Mouse (Mus musculus) thymus, adult 2 months (tissue): ENCODE data around the gene Shroom4. TPM values are rescaled to one million over a fixed set of nuclear protein-coding genes. Genes with fewer than 3 reads are reported as not detected.

ENCODE experiments used
- DNase-seq: peaks from one replicate; pipeline ENCODE4 v3.0.0; 2021
- H3K27ac ChIP-seq: fragments of 200-500 bp; 2 replicates; pipeline ENCODE4 v1.5.1; 2012; ENCODE audit warnings: low read length, control low read depth; ENCODE audit not compliant: control insufficient read depth, insufficient read depth
- H3K27me3 ChIP-seq: fragments of 200-500 bp; 2 replicates; pipeline ENCODE4 v1.6.1; 2012; ENCODE audit warnings: mild to moderate bottlenecking, low read length, moderate library complexity, mixed read lengths; ENCODE audit not compliant: control insufficient read depth, insufficient read depth
- H3K36me3 ChIP-seq: fragments of 200-500 bp; 2 replicates; pipeline ENCODE4 v1.6.1; 2012; ENCODE audit warnings: mild to moderate bottlenecking, low read length, moderate library complexity; ENCODE audit not compliant: control insufficient read depth, insufficient read depth
- H3K4me1 ChIP-seq: fragments of 200-500 bp; replicated peaks from 2 replicates; pipeline ENCODE4 v1.6.1; 2012; ENCODE audit warnings: low read length; ENCODE audit not compliant: control insufficient read depth, insufficient read depth
- H3K4me3 ChIP-seq: fragments of 200-500 bp; 2 replicates; pipeline ENCODE4 v1.5.1; 2012; ENCODE audit warnings: mild to moderate bottlenecking, low read length, control low read depth, moderate library complexity; ENCODE audit not compliant: control insufficient read depth, insufficient read depth
- CTCF ChIP-seq: fragments of 200-500 bp; IDR thresholded peaks from 2 replicates; pipeline ENCODE4 v1.5.1; 2012; ENCODE audit warnings: mild to moderate bottlenecking, control low read depth, low read length, moderate library complexity, borderline replicate concordance; ENCODE audit not compliant: control insufficient read depth, poor library complexity, insufficient read depth; ENCODE audit errors: extremely low read depth
- POLR2A ChIP-seq: fragments of 200-500 bp; IDR thresholded peaks from 2 replicates; pipeline ENCODE4 v1.6.1; 2012; ENCODE audit warnings: mild to moderate bottlenecking, low read length, control low read depth, moderate library complexity; ENCODE audit not compliant: control insufficient read depth, poor library complexity, insufficient read depth; ENCODE audit errors: extremely low read depth
- WGBS: fragments of 180-500 bp; shearing (Covaris S2); methylation state at CpG from one replicate; pipeline ENCODE4 v1.1.7; 2018; 5-methylcytosine and 5-hydroxymethylcytosine counted together
- polyA plus RNA-seq: library from polyadenylated mRNA; depleted of rRNA; stranded (reverse); fragments of >200 nt; gene quantifications from 2 replicates; pipeline ENCODE4 v1.2.3, GENCODE M21; 2012; rRNA removed

The Shroom4 gene
- polyA plus RNA-seq, 1 experiment, result 1.3 TPM

- no peaks in the 10 kb centered on the region for H3K27me3 ChIP-seq
- no peaks in the 10 kb centered on the region for H3K36me3 ChIP-seq
- H3K27ac ChIP-seq, result no peak overlapping the region
- H3K4me3 ChIP-seq, result no peak overlapping the region
- WGBS, result 11% methylated on average over 1 of the region's 1 CpGs
- H3K4me1 ChIP-seq, result no peaks in the 10 kb centered on the region
- no peak for DNase-seq
- TF ChIP-seq CTCF (no peak), POLR2A (no peak)
Measured at GRCm38 (mm10) chrX:6581181-6581580, 181.5 kb downstream of the Shroom4 start.

DNA sequence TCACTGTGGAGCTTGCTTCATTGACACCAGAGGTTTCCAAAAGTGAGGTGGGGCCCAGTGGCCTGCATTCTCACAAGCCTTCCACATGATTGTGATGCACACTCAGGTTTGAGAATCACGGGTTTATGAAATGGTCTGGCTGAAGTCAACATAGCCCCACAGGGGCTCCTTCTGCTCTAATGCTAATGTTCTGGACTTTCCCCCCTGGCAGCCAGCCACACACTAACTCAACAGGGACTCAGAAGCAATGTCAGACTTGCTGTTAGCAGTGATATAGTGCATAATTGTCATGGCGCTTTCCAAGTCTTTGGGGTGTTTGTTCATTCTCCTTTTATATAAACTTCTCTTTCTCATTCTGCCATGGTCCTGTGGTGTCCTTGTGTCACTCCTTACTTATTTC lies 183.0 kb downstream of the Shroom4 start:
- H3K4me3 ChIP-seq, result no peak overlapping the region
- no peaks in the 10 kb centered on the region for H3K4me1 ChIP-seq
- no peak overlapping the region for H3K27ac ChIP-seq
- H3K27me3 ChIP-seq, result no peaks in the 10 kb centered on the region
- TF ChIP-seq POLR2A (no peak), CTCF (no peak)
- H3K36me3 ChIP-seq, result no peaks in the 10 kb centered on the region
- DNase-seq, result no peak
- 97% methylated on average over 2 of the region's 2 CpGs for WGBS

GRCm38 (mm10) chrX:6594183-6594582 lies 194.5 kb downstream of the Shroom4 start:
- H3K4me3 ChIP-seq, result no peak overlapping the region
- DNase-seq, result no peak
- no peaks in the 10 kb centered on the region for H3K27me3 ChIP-seq
- no peak for TF ChIP-seq POLR2A
- TF ChIP-seq CTCF, result no peak
- H3K27ac ChIP-seq, result no peak overlapping the region
- WGBS, result 96% methylated on average over 3 of the region's 3 CpGs
- H3K36me3 ChIP-seq, result no peaks in the 10 kb centered on the region
- H3K4me1 ChIP-seq, result no peaks in the 10 kb centered on the region

- WGBS, result 0% methylated on average over 2 of the region's 2 CpGs
- Histone ChIP-seq H3K36me3 (no peaks in the 10 kb centered on the region), H3K4me3 (no peak overlapping the region), H3K4me1 (no peaks in the 10 kb centered on the region), H3K27me3 (no peaks in the 10 kb centered on the region), H3K27ac (no peak overlapping the region)
- no peak for DNase-seq
- TF ChIP-seq POLR2A (no peak), CTCF (no peak)
Measured at GRCm38 (mm10) chrX:6654024-6654423, 254.4 kb downstream of the Shroom4 start.

- H3K36me3 ChIP-seq, result no peaks in the 10 kb centered on the region
- H3K4me3 ChIP-seq, result no peak overlapping the region
- WGBS, result 100% methylated on average over 1 of the region's 1 CpGs
- H3K27me3 ChIP-seq, result no peaks in the 10 kb centered on the region
- DNase-seq, result no peak
- no peaks in the 10 kb centered on the region for H3K4me1 ChIP-seq
- no peak overlapping the region for H3K27ac ChIP-seq
- TF ChIP-seq POLR2A (no peak), CTCF (no peak)
Measured at GRCm38 (mm10) chrX:6658820-6659324, 259.2 kb downstream of the Shroom4 start.

Other genes with a start within 250 kb of the Shroom4 start
- 0.27 TPM in 1 of 2 replicates, not detected in the other for gene Nudt10, start 226.8 kb upstream of the Shroom4 start, polyA plus RNA-seq
- not detected in 2 replicates for gene Bmp15, start 79.1 kb upstream of the Shroom4 start, polyA plus RNA-seq